Mouse (Mus musculus) thymus, postnatal 0 days (tissue): ENCODE results near the gene Hmx3. TPM values are rescaled to one million over a fixed set of nuclear protein-coding genes. Genes with fewer than 3 reads are reported as not detected.
A peak's percentile ranks its signal among the peaks of the same experiment; 100 is the strongest.

ENCODE experiments used
- DNase-seq: peaks from one replicate; pipeline ENCODE4 v3.0.0-alpha.2; 2015; ENCODE audit warnings: low spot score
- polyA plus RNA-seq: library from polyadenylated mRNA; unstranded; fragments of >200 nt; fragmentation: Nextera tagmentation; extraction: Ambion mirVana; gene quantifications from 2 replicates; pipeline ENCODE4 v1.2.1, GENCODE M21; 2015

The Hmx3 gene
- polyA plus RNA-seq = not detected in 2 replicates

DNA sequence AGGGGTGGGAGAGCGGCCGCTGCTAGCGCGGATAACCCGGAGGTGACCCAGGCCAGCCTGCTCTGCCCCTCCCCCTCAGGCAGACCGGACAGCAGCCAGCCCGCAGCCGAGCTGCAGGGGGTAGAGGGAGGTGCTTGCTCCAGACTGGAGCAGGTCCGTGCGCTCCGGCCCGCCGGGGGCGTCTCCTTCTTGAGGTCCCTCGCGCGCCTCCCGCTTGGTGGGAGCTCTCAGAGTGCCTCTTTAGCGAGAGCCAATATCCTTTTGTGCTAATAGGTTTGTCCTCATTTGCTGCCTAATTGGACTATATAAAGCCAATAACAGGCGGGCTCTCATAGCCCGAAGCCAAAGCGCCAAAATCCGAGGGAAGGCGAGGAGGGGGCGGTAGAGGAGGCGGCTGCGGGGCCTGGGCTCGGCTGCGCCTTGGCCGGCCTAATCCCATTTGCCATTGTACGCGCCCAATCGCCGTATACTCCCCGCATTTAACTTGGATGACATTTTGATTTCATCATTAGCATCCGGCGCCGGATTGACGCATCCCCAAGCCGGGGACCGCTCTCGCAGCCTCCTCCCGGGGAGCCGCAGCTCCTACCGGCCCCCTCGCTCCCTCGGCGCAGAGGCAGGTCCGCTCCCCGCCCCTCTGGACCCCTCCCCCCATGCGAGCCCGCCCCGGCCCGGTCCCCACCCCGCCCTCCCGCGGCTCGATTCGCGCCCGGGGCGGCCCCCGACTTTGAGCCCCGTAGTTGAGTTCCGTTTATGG lies at the start of gene Hmx3:
Hmx3 (plus strand) TSS at position 753 of the 757 bp plus-strand sequence.
- DNase-seq = no peak

GRCm38 (mm10) chr7:131503739-131504138 lies 38.9 kb upstream of the Hmx3 start:
- DNase-seq = no peak

- DNase-seq = peak; percentile 70
Observed at GRCm38 (mm10) chr7:131539979-131540378, 2.7 kb upstream of the Hmx3 start.

DNA sequence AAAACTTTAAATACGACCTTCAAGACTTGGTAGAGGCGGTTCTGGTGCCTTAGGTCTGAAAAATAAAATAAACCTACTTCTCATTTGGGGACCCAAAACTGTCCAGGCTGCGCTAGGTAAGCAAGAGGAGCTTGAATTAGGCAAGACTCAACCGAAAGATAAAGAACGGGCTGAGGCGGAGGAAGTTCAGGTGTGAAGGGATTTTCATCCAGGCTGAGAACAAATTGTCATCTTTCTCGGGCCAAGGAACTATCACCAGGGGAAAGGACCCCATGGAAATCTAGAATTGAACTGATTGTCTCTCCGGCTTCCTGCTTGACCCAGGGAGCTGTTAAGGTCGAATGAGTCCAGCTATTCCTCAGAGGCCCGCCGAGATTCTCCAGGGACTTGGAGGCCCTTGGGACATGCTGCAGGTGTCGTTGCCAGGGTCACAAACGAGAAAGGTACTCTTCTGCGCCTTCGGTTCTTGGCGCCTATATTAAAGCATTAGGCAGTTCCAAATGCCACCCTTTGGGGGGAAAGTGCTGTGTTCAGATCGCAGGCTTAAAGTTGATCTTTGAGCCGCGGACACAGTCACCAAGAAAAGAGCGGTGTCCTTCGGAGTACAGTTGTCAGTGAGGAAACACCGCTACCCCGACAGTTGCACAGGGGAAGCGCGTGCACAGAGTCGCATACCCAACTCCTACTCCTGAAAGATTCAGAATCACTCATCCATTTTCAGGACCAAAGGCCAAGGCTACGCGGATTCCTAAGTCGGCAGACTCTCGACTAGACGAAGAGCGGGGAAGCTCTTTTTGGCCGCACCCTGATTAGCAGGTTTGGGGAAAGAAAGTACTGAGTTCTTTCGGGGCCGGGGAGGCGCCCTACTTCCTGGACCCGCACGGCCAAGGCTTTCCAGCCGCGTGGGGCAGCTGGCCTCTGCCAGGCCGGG lies 1.2 kb upstream of the Hmx3 start:
- no peak for DNase-seq

DNA sequence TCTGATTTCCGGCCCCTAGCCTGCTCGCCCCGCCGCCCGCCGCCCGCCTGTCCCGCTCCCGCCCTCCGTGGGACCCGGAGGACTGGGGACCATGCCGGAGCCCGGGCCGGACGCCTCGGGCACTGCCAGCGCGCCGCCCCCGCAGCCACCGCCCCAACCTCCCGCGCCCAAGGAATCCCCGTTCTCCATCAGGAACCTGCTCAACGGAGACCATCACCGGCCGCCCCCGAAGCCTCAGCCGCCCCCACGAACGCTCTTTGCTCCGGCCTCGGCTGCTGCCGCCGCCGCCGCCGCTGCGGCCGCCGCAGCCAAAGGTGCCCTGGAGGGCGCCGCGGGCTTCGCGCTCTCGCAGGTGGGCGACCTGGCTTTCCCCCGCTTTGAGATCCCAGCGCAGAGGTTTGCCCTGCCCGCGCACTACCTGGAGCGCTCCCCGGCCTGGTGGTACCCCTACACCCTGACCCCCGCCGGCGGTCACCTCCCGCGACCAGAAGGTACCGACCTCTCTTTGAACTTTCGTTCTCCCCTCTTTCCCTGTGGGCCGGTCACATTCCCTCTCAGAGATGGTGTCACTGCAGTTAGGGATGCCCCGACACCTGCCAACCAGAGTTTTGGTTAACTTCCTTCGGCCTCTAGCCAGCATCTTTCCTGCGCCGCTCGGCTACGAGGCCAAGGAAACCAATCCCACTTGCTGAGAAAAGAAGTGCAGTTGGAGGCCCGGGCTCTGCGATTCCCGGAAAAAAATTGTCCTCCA lies 380 bp downstream of the Hmx3 start:
- no peak for DNase-seq

- no peak for DNase-seq
Observed at GRCm38 (mm10) chr7:131543623-131544481, 1.2 kb downstream of the Hmx3 start.

DNA sequence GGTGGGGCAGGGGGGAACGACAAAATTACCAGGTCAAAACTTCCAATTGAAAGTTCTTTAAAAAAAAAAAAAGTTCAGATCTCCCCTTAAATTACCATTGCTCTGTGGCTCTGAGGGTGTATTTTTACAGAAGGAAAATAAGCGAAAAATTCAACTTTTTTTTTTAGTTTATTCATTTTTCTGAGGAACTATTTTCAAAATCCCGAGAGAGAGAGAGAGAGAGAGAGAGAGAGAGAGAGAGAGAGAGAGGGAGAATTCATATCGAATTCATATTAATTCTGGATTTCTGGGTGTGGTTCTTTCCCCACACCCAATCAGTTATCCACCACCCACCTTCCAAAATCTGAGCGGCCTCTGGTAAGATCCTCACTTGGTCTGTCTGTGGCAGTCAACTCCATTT lies 2.2 kb downstream of the Hmx3 start:
- no peak for DNase-seq

DNA sequence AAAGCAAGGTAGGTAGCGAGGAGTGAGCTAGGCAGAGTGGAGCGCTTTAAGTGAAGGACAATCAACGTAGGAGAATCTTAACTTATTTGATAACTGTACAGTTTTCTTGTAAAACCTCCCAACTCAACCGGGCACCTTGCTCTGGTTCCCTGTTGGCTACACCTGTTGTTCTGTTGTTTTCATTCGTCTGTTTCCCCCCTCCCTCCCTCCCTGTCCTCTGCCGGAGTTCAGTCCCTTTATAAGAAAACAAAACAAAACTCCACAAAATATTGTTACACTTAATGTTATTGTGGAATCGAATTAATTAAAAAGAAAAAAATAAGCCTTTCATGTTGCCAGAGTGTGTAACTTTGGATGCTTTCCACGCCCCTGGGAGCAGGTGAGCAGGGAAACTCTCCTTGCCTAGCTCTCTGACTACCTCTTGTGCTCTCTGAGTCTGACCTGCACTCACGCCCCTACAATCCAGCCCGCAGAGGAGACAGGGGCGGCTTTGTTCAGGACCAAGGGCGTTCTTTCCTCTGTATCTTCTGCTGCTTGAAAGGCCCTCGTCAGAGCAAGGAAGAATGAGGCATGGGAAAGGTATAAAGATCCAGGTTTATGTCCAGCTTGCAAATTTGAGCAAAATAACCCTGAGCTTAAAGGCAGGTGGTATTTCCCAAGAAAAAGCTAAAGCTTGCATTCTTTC lies 3.2 kb downstream of the Hmx3 start:
- DNase-seq = no peak

DNA sequence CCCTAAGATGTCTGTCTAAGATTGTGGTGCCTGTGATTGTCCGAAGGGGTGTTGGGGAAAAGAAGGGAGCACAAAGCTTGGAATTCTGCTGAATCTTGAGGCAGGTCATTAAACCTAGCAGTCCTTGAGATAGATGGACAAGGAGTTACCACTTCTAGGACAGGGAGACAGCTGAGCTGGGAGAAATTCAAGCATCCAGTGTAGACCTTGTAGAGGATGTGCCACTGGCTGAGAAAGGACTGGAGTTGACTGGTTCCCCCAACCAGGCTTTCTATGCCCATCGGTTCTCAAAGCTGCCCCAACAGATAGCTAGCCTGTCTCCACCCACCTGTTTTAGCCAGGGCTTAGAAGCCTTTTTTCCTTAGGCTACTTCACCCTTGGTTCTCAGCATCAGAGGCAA lies 3.8 kb downstream of the Hmx3 start:
- no peak for DNase-seq

DNA sequence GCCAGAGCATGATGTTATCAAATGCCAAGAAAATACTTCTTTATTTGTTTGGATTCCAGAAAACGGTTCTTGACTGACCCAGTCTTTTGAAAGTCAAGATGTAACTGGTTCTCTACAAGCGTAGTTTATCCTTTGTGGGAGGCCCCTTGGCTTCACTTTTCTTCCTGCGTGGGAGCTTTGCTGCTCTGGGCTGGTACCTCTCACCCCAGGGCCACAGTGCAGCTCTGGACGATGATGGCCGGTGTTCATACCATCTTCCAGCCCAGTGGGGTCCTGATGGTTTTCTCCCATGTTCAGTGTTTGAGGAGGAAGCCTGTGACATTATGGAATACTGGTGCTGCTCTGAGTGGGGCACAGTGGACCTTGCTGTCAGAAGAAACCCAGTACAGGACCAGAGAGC lies 4.8 kb downstream of the Hmx3 start:
- no peak for DNase-seq

DNA sequence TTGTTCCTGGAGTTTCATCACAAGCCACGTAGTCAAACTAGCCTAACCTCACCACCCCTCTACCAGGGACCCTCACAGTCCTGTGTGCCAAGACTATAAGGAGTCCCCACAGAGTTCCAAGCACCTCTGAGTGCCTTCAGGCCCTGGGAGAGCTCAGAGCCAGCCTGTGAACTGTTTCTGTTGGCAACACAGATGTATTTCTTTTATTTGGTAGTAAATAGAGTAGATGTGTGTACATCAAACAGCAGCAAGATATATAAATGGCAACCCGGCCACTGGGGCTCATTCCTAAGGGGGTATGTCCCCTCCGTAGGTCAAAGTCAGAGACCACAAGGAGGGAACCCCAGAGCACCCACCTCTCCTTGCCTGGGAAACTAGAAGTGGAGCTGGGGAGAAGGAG lies 5.8 kb downstream of the Hmx3 start, which contains the start of gene Hmx2:
Hmx2 (plus strand) TSS at position 301 of the 400 bp plus-strand sequence.
- DNase-seq = no peak

DNA sequence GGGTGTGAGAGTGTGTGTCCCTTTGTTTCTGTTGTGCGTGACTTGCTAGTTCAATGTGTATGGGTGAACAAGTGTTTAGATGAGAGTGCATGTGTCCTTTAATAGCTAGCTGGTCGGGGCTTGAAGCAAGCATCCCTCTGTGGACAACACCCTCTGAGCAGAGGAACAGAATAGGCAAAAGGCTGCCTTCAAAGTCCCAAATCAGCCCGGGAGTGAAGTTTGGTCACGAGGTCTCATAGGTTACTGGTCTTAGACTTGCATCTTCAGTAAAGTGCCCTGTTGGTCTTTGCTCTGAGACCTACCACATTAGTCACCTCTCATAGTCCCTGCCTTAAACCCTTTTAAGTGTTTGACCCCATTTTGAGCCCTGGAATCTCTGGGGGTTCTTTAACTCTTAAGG lies 8.8 kb downstream of the Hmx3 start:
- DNase-seq = no peak

DNA sequence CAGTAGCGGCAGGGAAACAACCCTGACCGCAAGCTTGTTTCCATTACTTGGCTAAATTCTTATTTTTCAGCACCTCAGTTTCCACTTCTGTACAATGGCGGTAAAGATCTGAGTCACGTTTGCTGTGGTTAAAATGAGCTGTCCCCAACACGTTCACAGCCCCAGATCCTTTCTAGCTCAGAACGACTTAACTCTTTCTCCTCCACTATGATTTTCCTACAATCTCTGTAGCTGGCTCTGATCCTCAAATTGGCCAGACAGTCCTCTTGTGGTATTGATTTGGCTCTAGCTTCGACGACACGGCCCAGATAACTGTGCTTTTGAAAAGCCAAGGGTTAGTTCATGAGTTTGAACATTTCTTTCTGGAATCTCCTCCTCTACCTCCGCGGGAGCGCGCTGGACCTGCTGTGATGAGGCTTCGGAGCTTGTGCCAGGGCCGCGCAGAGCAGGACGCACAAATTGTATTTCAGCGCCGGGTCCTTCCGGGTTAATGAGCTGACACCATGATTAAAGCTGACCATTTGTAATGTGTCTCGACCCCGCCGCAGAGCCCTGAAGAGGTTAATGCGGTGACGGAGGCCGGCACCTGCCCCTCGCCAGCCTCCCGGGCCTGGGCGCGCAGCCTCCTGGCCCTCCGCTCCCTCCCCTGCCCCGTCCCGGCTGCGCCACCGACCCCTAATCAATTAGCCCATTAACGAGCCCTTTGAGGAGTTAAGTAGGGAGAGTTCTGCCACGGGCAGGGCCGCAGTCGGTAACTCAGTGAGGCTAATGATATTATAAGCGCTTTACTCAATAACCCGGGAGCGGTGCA lies 9.5 kb downstream of the Hmx3 start:
- DNase-seq = no peak

DNA sequence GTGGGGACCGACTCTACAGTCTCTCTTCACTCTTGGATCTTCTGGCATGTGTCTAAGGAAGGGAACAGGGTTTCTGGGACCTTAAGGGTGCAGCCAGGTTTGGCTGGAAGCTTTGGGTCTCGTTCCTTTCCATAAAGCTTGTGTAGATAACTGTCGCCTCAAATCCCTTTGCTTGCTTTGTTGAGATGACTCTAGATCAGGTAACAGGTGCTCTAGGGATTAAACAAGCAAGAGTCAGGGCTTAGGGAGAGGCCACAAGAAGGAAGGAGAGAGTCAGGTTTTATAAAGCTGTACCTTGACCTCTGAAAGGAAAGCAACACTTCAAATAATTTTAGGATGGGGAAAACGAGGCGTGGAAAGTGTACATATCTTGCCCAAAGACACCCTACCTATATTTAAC lies 10.1 kb downstream of the Hmx3 start:
- no peak for DNase-seq

- DNase-seq = peak; percentile 44
Observed at GRCm38 (mm10) chr7:131553771-131554175, 11.1 kb downstream of the Hmx3 start.

DNA sequence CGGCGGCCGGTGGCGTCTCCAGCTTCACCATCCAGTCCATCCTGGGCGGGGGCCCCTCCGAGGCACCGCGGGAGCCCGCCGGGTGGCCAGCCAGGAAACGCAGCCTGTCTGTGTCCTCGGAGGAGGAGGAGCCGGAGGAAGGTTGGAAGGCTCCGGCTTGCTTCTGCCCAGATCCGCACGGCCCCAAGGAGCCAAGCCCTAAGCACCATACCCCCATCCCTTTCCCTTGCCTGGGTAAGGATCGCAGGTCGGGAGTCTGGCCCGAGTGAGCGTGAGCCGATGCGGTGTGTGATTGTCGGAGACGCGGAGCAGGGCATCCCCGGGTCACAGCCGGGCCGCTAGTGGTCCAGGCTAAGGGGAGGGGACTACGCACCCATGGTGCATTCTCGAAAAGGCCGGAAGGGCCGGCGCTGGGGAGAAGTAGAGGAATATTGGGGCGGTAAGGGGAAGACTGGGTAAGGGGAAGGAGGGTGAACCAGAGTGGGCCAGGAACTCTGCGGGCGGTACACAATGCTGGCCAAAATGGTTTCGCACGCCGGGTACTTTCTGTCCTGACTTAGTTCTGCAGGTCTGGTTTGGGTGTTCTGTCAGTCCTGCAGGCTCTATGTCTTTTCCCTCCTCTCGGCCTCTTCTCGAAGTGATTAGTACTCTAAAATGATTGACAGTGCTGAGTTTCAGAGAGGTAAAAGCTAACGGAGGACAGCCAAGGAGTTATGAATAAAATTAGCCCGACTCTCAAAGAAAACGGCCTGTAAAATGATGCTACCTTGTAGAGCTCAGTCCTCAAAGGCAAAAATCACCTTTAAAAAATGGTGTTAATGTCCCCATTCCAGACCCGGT lies 11.9 kb downstream of the Hmx3 start:
- no peak for DNase-seq

DNA sequence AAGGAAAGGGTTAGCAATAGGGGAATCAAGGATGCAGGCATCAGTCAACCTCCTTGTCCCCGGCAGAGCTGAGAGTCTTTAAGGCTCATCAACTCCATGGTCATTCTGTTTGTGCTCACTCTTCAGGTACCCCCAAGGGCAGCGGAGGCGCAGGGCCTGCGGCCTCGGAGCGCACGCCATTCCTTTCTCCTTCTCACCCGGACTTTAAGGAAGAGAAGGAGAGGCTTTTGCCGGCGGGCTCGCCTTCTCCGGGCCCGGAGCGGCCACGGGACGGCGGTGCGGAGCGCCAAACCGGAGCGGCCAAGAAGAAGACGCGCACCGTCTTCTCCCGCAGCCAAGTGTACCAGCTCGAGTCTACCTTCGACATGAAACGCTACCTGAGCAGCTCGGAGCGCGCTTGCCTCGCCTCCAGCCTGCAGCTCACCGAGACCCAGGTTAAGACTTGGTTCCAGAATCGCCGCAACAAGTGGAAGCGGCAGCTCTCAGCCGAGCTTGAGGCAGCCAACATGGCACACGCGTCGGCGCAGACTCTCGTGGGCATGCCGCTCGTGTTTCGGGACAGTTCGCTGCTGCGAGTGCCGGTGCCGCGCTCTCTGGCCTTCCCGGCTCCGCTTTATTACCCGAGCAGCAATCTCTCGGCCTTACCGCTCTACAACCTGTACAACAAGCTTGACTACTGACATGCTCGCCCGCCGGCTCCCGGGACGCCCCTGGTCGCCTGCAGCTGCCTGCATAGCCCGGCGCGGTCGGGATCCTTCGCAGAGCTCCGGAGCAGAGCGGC lies 12.8 kb downstream of the Hmx3 start:
- DNase-seq = no peak
